Mouse (Mus musculus) left cerebral cortex, postnatal 36 days (tissue): ENCODE data around the gene Nrtn. TPM values are rescaled to one million over a fixed set of nuclear protein-coding genes. Genes with fewer than 3 reads are reported as not detected.

ENCODE experiments used
- DNase-seq, 2 experiments: peaks; one replicate each; pipeline ENCODE4 v3.0.0; 2021 to 2022; ENCODE audit warnings: low spot score in 2 of 2, mixed read lengths in 1 of 2
- intact Hi-C: fragments of 180-260 bp; cut with DNase I; formaldehyde crosslinking; loops from one replicate; pipeline ENCODE4 v1.15.1; 2025
- total RNA-seq, 2 experiments: library from RNA; stranded (reverse); gene quantifications; 2 replicates each; pipeline ENCODE4 v1.2.3; 2021

The Nrtn gene
- total RNA-seq, 2 experiments from 2014 or later = 5.9 to 7.3 TPM

GRCm38 (mm10) chr17:56729151-56729550, 28.2 kb downstream of the Nrtn start:
- DNase-seq = no peak
- intact Hi-C loops = no loop called here

GRCm38 (mm10) chr17:56728117-56728516, 29.2 kb downstream of the Nrtn start:
- DNase-seq = no peak
- intact Hi-C loops = no loop called here

- DNase-seq = no peak
- intact Hi-C loops = no loop called here
Observed at GRCm38 (mm10) chr17:56727659-56728058, 29.7 kb downstream of the Nrtn start.

- intact Hi-C loops = no loop called here
- DNase-seq = no peak
Observed at GRCm38 (mm10) chr17:56727029-56727649, 30.2 kb downstream of the Nrtn start.

DNA sequence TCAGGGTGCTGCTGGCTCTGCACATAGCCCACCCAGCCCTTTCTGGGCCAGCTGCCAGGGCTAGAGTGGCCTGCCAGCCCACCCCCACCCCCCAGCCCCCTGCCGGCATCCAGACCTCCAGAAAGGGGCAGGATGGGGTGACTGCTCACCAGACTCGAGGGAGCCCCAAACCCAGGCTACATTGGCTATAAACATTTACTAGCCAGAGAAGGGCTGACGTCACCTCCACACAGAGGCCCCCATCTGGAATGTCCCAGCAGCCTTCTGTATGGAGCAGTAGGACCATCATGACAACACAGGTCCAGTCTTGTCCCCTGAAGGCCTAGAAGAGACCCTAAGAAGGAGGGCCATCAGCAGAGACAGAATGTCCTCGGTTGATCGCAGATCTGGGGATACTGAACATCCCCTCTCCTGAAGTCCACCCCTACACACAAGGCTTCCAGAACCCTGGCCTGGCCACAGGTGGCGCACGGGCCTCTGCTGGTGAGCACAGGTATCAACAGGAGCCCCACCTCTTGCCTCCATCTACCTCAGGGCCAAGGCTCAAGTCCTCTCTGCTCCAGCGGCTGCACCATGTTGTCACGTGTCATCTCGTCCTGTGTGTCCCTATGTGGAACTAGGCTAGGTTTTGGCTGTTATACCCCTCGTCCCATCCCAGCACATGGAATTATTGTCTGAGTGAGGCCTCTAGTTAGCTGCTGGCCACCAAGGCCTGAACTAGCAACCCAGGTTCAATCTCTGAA, 33.7 kb downstream of the Nrtn start:
- intact Hi-C loops = no loop called here
- no peak for DNase-seq

- no peak for DNase-seq
- intact Hi-C loops = no loop called here
Observed at GRCm38 (mm10) chr17:56722441-56722840, 34.9 kb downstream of the Nrtn start.

GRCm38 (mm10) chr17:56717363-56718058, 39.8 kb downstream of the Nrtn start, which contains the start of the genes Ndufa11 and Vmac:
TSS of gene Ndufa11 (plus strand) at chr17:56717767.
TSS of gene Vmac (minus strand) at chr17:56718022.
- peak; percentile 86 to 89 for DNase-seq
- intact Hi-C loops = loop anchor here (5.0 kb wide), 1 partner anchor 40 kb away; the partner anchor contains the start of gene Nrtn

DNA sequence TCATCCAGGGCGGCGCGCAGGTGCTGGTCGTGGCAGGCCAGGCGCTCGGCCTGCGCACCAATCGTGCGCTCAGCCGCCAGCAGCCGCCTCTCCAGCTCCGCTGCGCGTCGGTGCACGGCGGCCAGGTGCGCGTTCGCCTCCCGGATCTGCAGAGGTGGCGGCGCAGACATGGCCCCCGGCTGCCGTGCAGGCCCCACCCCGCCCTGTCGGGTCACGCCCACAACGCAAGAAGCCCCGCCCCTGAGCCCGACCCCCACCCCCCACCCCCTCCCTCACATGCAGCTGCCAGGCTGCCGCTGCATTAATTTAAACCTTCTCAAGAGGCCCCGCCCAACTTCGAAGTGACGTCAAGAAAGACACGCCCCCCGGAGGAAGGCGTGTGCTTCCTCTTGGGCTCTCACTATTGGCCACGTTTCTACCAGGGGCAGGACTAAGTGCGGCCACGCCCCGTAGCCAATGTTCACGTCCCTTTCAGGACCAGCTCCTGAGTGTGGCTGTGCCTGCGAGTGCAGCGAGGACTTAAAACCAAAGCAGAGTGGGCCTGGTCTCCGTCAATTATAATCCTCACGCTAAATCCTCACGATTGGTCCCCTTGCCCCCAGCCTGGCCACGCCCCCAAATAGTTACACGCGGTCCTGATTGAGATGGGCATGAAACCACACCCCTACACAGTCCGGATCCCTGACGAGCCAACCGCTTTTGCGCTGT, 40.5 kb downstream of the Nrtn start:
- intact Hi-C loops = loop anchor here (5.0 kb wide), 1 partner anchor 40 kb away; the partner anchor contains the start of gene Nrtn
- DNase-seq = peak; percentile 95 to 96

DNA sequence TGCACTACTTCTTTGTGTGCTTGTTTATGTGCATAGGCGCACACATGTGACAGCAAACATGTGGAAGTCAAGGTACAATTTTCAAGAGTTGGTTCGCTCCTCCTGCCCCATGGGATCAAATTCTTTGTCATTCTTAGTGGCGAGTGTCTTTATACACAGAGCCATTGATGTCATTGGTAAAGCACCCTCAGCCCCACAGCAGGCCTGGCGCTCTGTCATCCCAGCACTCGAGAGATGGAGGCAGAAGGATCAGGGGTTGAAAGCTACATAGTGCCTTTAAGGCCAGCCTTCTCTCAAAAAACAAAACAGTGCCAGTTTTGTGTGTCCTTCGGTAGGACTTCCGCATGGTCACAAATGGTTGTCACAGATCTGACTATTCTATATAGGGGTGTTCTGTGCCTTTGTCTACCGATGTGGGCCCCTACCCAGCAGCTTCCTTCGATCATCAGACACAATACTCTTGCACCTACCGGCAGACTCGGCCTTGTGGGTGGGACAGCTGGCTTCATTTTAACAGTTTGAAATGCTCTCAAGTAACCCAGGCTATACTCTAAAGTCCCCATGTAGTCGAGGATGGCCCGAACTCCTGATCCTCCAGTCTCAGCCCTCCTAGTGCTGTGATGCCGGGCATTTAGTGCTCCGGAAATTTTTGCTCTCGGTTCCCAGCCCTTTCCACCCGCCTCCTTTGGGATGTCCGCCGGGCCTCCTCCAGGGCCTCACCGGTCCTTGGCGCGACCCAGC, 41.2 kb downstream of the Nrtn start:
- DNase-seq = peak in 1 of 2 experiments; percentile 39
- intact Hi-C loops = loop anchor here (5.0 kb wide), 1 partner anchor 41 kb away; the partner anchor contains the start of gene Nrtn

- DNase-seq = no peak
- intact Hi-C loops = loop anchor here (5.0 kb wide), 1 partner anchor 42 kb away; the partner anchor contains the start of gene Nrtn
Observed at GRCm38 (mm10) chr17:56715360-56715759, 42.0 kb downstream of the Nrtn start.

GRCm38 (mm10) chr17:56709708-56710107, 47.6 kb downstream of the Nrtn start:
- no peak for DNase-seq
- intact Hi-C loops = no loop called here

DNA sequence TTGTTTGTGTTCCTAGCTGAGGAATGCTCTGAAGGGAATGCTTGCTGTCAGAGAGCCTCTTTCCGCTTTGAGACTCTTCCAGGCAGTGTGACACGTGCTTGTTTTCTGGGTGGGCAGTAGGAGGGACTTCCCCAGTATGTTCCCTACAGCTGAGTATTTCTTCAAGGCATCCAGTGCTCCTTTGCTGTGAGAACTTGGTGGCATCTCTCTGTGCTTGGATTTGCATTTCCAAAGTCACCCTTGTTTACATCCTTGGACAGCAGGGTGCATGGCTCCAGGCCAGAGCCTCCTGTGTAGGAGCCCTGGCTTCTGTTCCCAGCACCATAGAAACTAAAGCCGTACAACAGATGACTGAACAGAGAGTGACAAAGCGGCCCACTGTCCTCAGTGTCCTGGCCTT, 48.6 kb downstream of the Nrtn start:
- no peak for DNase-seq
- intact Hi-C loops = no loop called here

DNA sequence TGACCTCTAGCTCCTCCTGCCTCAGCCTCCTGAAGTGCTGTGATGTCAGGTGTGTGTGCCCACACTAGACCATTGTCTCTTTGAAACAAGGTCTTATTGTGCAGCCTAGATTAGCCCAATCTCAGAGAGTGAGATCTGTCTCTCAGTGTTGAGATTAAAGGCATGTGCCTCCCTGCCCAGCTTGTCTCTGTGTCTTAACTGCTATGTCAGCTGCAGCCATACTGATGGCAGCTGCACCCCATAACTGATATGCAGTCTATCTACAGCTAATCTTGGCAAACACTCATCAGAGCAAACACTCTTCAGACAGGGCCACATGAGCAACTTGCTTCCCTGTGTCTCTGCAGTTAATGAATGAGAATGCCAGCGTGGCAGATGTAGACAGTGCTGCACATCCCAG, 50.8 kb downstream of the Nrtn start:
- intact Hi-C loops = no loop called here
- no peak for DNase-seq

DNA sequence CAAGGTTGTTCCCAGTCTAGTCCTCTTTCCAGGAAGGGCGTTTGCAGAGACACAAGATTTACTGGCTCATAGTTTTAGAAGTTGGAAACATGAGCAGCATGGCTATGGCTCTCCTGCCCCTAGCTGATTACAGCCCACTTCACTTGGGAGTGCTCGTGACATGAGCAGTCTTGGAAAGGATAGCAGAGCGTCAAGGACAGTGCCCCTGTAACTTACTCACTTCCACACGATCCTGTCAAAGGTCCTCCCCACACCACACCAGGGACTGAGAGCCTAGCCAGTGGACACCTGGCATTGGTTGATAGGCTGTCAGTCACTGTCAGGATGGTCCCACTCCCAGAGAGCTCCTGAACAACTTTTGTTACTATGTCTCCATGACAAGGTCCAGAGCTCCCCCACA, 54.3 kb downstream of the Nrtn start:
- intact Hi-C loops = no loop called here
- DNase-seq = no peak

Other genes with a start within 250 kb of the Nrtn start
- gene Znrf4, start 245.1 kb downstream of the Nrtn start, total RNA-seq = not detected
- 1 to 10 TPM; 1.3 to 3.5 TPM for gene Gm20219, start 203.1 kb downstream of the Nrtn start, total RNA-seq
- 100 to 1,000 TPM in 1 of 2 experiments, 10 to 100 TPM in 1; 73.4 to 145 TPM for gene Safb2, start 172.9 kb downstream of the Nrtn start, total RNA-seq
- gene Safb, start 172.7 kb downstream of the Nrtn start, total RNA-seq = 100 to 1,000 TPM; 126 to 182 TPM
- gene 2410015M20Rik, start 147.8 kb downstream of the Nrtn start, total RNA-seq = 100 to 1,000 TPM; 120 to 139 TPM
- 100 to 1,000 TPM; 343 to 401 TPM for gene Rpl36, start 144.1 kb downstream of the Nrtn start, total RNA-seq
- gene Lonp1, start 130.6 kb downstream of the Nrtn start, total RNA-seq = 10 to 100 TPM; 62.7 to 64.1 TPM
- under 1 TPM; 0.57 to 0.91 TPM for gene Catsperd, start 129.4 kb downstream of the Nrtn start, total RNA-seq
- gene Ranbp3, start 84.2 kb downstream of the Nrtn start, total RNA-seq = 10 to 100 TPM; 96.3 to 99.5 TPM
- gene Ndufa11, start 39.8 kb downstream of the Nrtn start, total RNA-seq = 100 to 1,000 TPM; 190 to 237 TPM
- 10 to 100 TPM; 13.7 to 14.9 TPM for gene Vmac, start 39.5 kb downstream of the Nrtn start, total RNA-seq
- gene Dus3l, start 7.2 kb upstream of the Nrtn start, total RNA-seq = 10 to 100 TPM; 57.6 to 75.6 TPM
- gene Prr22, start 12.7 kb upstream of the Nrtn start, total RNA-seq = 1 to 10 TPM; 1.2 to 1.3 TPM
- gene Rfx2, start 73.5 kb upstream of the Nrtn start, total RNA-seq = 1 to 10 TPM; 2.7 to 2.9 TPM
- gene Acsbg2, start 116.9 kb upstream of the Nrtn start, total RNA-seq = not detected
- gene 1700061G19Rik, start 117.9 kb upstream of the Nrtn start, total RNA-seq = under 1 TPM in 1 of 2 experiments, not detected in 1; 0.14 TPM
- 10 to 100 TPM; 69.3 to 82.4 TPM for gene Mllt1, start 177.9 kb upstream of the Nrtn start, total RNA-seq
- not detected for gene Acer1, start 224.6 kb upstream of the Nrtn start, total RNA-seq
- 10 to 100 TPM; 66.6 to 68.3 TPM for gene Clpp, start 232.8 kb upstream of the Nrtn start, total RNA-seq
- gene Alkbh7, start 239.8 kb upstream of the Nrtn start, total RNA-seq = 10 to 100 TPM; 20.5 to 26.2 TPM
- not detected for gene Pspn, start 242.5 kb upstream of the Nrtn start, total RNA-seq